Mouse (Mus musculus) WW6 (cell line): Measurements from ENCODE around the gene Hoxb3.

Experiments used
- DNase-seq: peaks from one replicate; pipeline ENCODE4 v3.0.0-alpha.2; 2013; ENCODE audit warnings: low read depth, low spot score

Gene Hoxb3

GRCm38 (mm10) chr11:96288455-96289221 lies 34.5 kb upstream of the Hoxb3 start:
- DNase-seq: no peak

DNA sequence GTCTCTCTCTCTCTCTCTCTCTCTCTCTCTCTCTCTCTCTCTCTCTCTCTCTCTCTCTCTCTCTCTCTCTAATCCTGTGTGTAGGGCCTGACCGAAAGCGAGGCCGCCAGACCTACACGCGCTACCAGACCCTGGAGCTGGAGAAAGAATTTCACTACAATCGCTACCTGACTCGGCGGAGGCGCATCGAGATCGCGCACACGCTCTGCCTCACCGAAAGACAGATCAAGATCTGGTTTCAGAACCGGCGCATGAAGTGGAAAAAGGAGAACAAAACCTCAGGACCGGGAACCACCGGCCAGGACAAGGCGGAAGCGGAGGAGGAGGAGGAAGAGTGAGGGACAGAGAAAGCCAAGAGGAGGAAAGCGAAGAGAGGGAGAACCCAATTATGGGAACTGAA lies 33.8 kb upstream of the Hoxb3 start:
- DNase-seq: no peak

- DNase-seq: no peak
These were observed 33.3 kb upstream of the Hoxb3 start for GRCm38 (mm10) chr11:96289837-96290236.

DNA sequence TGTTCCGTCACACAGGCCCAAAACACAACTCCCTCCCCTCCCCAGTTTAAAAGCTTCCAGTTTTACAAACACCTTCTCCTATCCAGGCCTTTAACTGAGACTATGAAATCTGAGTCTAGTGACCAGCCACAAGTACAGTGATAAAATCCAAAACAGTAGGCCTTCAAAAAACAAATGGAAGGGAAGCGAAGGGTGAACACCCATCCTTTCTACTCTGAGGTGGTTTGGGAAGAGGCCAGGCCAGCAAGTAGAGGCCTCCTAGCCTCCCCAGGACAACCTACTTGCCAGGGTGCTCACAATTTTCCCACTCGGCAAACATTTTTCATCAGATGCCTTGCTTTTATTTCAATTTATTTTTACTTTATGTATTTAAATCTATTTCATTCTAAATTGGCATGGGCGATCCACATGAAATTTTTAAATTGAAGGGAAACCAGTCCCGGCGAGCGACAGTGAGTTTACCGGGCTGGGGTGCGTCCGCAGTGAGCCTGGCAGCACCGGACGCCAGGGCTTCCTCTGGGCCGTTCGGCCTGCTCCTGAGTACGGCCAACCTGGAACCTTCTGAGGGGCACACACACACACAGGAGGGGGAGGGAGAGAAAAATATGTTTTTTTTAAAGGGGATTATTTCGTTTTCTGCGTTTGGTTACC lies 32.3 kb upstream of the Hoxb3 start:
- DNase-seq: no peak

DNA sequence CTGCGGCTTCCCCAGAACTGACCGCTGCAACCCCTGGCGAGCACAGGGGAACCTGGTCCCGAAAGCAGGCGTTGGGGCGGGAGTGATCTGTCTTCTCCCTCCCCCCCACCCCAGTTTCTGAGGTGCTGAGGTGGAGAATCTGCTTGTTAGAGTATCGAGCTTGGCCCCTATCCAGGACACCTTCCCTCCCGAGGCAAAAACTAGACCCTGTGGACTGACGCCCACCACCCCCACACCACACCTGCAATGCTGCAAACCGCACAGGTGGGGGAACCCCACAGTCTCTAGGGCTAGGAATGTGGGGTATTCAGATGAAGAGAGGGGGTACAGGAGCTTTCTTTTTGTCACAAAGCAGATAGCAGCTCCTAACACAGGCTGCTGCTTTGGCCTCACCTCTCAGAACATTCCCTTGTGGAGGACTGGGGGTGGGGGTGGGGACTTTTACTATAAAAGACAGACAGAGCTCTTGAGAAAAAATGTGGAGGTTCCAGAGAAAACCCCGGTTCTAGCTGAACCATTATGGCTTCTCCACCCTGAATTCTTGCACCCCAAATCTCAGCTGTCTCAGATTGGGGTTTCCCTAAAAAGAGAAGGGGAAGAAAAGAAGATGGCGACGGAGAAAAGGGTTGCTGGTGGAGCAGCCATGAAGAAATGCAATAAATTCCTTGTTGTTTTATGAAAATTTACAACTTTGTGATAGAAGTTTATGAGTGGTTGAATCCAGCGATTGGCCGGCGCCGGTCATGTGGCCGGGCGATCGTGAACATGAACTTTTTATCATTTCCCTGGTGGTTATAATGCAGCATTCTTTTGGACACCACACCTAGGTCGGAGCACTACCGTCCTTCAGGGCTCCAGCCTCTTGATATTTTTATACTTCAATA lies 31.2 kb upstream of the Hoxb3 start, which contains the start of gene Hoxb6:
Gene Hoxb6 (plus strand): TSS at position 796 of the 884 bp plus-strand sequence.
- no peak for DNase-seq

DNA sequence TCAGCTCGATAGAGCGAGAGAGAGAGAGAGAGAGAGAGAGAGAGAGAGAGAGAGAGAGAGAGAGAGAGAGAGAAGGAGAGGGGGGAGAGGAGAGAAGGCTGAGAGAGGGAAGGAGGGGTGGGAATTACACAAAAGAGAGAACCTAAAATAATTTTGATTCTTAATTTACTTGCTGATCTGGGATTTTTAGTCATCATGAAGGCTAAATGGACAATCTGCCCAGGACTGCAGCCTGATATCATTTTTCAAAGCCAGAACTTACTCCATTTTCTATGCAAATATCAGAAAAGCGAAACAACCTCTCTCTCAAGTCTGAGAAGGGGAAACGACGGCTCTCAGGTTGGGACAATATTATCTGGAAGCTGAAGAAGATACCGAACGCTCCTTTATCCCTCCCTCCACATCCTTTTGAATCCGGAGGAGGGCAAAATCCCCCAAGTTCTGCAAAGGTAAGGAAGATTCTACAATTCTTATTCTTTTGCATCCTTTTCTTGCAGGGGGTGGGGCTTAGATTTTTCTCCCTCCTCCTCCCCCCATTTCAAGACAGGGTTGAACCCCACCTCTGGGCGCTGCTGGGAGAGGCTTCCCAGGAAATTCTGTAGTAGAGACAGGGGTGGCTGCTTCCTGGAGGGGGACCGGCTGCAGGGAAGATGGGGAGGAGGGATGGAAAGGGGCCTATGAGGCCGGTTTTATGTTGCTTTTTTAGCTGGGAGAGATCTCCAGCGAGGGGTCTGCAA lies 30.4 kb upstream of the Hoxb3 start:
- DNase-seq: no peak

DNA sequence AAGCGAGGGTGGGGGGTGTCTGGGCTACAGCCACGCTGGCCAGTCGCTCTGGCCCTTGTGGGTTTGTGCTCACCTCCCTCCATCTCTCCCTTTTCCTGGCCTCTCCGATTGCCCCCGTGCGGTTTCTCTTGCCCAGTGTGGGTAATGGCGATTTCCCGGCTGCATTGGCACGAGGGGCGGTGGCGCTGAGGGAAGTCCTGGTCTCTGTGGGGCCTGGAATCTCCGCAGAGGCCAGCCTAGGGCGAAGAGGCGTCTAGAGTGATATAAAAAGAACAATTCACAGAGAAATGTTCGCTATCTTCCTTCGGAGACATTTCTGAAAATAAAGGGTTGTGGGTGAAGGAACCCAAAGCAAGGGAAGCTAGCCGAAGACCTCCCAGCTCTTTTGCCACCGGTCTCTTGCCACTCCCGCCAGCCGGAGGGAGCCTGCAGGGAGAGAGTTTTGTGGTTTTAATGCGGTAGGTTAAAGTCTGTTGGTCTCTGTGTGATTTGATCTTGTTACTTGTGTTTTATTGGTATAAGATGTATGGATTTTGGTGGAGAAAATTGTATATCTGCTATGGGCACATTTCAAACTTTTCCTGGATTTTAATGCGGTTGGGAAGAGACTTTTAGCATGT lies 29.7 kb upstream of the Hoxb3 start:
- no peak for DNase-seq

DNA sequence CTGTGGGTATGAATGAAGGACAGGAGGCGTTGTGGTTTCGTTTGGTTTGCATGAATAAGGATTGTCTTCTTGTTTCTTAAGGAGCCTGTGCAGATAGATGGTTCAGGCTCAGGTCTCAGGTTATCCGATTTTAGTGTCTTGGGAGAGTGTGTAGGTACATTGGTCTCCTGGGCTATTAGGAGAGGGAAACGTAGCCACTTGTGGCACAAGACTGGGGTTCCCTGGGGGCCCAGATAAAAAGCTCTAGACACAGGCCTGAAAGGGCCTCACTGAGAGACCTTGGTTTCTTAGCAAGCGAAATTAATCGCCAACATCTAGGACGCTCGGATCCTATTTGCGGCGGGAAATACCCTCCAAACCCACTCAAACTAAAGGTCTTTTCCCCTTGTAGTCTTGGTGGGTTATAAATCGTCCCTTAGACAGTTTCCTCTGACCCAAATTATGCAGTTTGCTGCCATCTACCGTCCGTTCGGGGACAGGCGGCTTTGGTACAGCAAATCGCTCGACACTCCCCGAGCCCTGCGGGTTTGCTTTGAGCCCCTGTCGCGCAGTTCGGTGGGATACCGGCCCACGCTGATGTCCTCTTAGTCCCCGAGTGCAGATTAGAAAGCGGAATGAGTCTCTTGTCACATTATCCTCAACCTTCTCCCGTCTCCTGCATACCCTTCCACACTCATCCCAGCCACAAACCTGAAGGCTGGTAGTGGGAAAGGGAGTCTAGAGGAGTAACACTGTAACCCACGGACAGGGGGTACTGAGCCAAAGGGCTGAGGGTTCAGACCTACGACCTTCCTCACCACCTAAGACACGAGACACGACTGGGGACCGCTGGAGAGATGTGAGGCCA lies 28.7 kb upstream of the Hoxb3 start:
- no peak for DNase-seq

- no peak for DNase-seq
These were observed 27.9 kb upstream of the Hoxb3 start for GRCm38 (mm10) chr11:96295092-96295835.

GRCm38 (mm10) chr11:96296997-96297396 lies 26.1 kb upstream of the Hoxb3 start:
- DNase-seq: no peak

- no peak for DNase-seq
These were observed 25.7 kb upstream of the Hoxb3 start for GRCm38 (mm10) chr11:96297428-96297827.

DNA sequence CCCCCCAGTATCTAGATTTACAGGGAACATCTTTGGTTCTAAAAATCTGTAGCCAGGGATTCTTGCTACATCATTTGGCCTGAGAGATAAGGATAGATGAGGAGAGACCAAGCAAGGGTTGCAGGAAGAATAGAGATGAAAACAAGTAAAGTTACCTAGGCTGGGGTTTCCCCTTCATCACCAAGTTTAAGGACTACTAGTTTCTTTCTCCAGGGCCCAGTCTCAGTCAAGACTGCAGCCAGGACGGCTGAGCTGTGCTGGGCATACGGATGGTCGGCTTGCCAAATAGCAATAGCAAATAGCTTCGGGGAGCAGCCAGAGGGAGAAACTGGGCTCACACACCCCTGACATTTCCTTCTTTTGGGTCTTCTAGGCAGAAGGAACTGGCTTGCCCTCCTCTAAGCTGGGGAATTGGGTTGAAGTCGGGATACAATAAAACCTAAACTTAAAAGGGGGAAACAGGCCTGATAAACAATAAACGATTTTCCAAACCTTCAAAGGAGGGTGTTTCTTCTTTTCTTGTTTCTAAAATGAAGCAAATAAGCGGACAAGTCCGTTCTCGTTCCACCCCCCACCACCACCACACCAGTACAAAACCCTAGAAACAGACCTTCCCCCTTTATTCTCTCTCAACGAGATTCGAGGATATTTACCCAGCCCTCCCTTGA lies 25.0 kb upstream of the Hoxb3 start:
- no peak for DNase-seq

DNA sequence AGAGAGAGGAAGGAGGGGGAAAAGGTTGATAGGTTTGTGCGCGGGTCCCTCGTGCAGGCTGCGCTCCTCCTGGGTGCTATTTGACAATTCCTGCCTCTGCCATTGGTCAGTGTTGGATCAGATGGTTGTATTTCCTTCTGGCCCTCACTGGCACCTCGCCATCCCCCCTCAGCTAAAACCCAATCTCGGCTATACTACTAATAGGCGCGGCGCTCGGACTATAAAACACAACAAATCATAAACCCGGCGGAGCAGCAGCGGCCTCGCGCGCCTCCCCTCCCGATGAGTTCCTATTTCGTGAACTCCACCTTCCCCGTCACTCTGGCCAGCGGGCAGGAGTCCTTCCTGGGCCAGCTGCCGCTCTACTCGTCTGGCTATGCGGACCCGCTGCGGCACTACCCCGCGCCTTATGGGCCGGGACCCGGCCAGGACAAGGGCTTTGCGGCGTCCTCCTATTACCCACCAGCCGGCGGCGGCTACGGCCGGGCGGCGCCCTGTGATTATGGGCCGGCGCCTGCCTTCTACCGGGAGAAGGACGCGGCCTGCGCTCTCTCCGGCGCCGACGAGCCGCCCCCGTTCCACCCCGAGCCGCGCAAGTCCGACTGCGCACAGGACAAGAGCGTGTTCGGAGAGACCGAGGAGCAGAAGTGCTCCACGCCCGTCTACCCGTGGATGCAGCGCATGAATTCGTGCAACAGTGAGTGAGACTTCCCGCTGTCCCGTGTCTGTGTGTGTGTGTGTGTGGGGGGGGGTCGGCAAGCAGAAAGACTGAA lies 24.0 kb upstream of the Hoxb3 start:
- no peak for DNase-seq

GRCm38 (mm10) chr11:96299781-96300180 lies 23.3 kb upstream of the Hoxb3 start:
- no peak for DNase-seq

DNA sequence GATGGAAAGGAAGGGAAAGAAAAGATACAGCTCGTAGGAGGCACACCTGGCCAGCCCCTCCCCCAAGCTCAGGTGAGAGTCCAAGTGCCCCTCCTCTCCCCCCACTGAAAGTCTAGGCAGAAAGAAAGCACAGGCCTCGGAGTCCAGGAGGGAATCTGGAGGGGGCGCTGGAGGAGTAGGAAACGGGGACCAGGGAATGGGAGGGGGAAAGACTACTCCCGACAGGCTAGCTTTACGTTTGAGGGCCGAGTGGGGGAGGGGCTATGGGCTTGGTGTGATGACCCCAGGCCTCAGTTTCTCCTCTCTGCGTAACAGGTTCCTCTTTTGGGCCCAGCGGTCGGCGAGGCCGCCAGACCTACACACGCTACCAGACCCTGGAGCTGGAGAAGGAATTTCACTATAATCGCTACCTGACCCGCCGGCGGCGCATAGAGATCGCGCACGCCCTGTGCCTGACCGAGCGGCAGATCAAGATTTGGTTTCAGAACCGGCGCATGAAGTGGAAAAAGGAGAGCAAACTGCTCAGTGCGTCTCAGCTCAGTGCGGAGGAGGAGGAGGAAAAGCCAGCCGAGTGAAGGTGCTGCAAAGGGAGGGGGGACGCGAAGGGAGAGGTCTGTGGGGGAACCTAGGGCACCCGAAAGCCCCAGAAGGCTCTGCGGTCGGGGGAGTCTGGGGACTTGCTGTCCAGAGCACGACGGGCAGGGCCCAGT lies 22.6 kb upstream of the Hoxb3 start:
- DNase-seq: no peak

DNA sequence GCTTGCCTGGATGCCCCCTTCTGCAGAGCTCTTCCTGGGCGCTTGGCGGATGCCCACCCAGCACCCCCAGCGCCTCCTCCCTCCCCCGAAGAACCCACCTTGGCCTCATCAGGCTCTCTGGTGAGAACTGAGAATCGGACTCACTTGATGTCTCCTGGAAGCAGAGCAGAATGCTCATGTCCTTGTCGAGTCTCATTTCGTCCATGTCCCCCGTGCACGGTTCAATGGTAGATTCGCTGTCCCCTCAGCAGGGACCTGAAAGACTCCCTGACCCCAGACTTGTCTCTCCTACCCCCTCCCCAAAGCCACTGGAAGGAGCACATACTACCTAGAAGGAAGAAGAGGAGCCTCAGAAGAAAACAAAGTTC lies 22.1 kb upstream of the Hoxb3 start:
- no peak for DNase-seq

DNA sequence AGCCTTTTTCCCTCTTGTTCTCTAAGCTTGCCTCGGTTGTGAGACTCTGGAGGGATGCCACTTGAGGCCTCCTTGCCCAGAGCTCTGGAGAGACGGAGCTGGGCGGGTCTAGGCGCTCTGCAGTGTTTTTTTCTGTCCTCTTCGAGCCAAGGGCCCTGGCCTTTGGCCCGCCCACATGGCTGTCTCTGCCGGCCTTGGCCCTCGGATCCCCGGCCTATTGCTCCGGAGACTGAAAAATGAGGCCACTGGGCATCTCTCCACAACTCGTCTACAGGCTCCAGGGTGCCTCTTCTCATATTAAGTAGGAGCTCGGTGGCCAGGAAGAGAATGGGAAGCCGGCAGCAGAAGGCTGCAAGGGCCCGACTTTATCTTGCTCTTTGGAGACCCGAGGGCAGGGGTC lies 21.3 kb upstream of the Hoxb3 start:
- DNase-seq: no peak
